Mouse (Mus musculus) cortical plate, adult 2 months (tissue): ENCODE data around the gene Dnah7a.
"Not testable (repeated sequence)": the region's sequence is repeated elsewhere in the genome, so short reads cannot be mapped to it uniquely, and the experiment has no call there.

ENCODE experiments used
- CTCF ChIP-seq: fragments of 200-500 bp; IDR thresholded peaks from 2 replicates; pipeline ENCODE4 v1.5.1; 2011; ENCODE audit warnings: mild to moderate bottlenecking, control low read depth, low read length; ENCODE audit not compliant: insufficient read depth; ENCODE audit errors: extremely low read depth
- POLR2A ChIP-seq: fragments of 200-500 bp; IDR thresholded peaks from 2 replicates; pipeline ENCODE4 v1.6.1; 2011; ENCODE audit warnings: mild to moderate bottlenecking, low read length, control low read depth; ENCODE audit not compliant: insufficient read depth; ENCODE audit errors: extremely low read depth

DNA sequence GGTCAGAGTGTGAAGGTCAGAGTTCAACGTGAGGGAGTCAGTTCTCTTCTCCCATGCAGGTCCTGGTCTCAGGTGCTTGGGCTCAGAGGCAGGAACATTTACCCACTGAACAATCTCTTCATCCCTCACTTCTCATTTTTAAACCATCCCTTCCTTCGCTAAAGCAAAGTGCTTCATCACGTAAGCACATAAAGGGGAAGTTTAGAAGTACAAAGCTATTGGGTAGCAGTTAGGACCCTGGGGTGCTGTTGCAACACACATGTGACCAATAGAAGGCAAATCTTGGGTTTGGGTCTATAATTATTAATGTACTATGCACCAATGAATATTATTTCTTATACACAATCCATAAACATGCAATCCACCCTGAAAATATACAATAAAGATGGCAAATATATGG lies 148.7 kb downstream of the Dnah7a start:
- not testable (repeated sequence) for TF ChIP-seq CTCF, POLR2A
